Mouse (Mus musculus): ENCODE measurements around the gene Jmjd4.

Jmjd4 gene

DNA sequence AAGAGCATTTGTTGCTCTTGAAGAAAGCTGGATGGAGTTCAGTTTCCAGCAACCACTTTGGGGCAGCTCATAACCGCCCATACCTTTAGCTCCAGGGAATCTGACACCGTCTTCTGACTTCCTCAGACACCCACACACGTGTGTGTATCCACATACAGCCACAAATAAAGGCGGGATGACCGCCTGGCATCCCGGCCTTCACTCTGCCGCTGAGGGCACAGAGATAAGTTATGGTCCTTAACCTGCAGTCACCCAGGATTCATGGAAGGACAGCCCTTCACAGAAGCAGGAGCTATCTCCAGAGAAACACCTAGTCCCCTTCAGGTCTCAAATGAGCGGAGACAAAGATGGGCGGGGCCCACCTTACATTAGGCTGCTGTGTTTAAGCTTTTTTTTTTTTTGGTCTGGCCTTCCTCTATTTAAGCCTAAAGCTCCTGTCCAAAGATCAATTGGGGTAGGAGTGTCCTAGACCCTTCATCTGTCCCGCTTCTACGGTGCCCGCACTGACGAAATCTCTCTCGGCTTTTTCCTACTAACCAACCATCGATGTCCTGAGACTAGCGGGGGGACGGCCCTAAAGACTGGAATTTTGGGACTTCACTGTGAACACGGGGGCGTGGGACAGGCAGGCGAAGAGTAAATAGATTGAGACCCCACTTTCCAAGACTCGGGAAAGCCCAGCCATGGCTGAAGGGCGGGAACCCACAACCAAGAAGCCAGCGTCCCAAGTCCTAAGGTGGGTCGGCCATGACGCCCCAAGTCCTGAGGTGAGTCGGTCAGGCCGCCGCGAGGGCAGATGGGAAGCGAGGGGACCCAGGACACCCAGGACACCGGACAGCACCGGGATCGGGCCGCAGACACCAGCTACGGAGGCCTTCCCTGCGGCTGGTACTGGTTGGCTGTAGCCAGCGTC, 21.8 kb downstream of the Jmjd4 start:
- peak in 1 of 2 experiments; percentile 11 for DNase-seq

DNA sequence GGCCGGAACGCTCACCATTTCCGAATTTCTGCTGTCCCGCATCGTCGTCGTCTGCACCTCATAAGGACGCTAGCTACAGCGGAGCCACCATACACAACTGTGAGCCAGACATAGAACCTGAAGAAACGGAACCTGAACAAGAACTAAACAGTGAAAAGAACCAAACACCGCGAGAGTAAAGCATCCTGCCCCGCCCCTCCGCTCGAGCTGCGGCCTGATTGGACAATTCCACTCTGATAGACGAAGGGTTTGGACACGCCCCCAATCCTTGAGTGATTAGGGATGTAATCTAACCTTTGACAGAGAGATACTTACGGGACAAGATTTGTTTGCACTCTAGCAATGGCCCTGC, 22.5 kb downstream of the Jmjd4 start, which contains the start of gene Zfp867:
TSS of gene Zfp867 (minus strand) at position 149 of the 352 bp plus-strand sequence.
- DNase-seq, result peak; percentile 83 to 84

DNA sequence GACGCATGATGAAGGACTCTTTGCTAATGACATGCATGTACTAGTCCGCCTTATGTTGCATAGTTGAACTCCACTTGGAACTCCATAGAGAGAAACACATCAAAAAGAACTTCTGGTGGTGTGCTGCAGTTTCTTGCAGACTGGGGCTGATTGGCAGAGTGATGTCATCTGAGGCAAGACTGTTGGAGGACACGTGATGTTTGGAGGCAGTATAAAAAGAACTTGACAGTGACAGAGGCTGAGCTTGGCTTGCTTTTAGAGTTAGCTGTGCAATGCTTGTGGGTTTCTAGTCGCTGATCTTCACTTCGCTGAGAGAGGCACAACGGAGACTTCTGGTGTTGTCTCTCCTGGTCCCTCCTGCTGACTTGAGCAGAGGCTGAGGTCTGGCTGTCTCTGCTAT, 27.4 kb downstream of the Jmjd4 start:
- DNase-seq, result no peak

DNA sequence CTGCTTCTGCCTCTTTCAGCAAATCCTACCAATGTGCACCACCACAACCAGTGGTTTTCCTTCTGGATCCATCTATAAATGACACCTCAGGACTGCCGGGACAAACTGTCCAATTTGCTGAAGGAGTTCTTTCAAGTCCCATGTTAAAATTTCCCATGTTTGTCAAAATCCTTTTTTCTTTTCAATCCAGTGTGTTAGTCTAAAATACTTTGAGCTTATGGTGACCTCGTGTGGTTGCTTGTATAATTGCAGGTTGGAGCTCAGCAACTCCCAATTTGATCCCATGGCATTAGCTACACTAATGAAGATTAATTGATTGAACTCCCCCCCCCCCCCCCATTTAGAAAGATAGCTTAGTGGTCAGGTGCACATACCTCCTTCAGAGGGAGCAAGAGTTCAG, 33.4 kb downstream of the Jmjd4 start:
- peak in 1 of 2 experiments; percentile 23 for DNase-seq

DNA sequence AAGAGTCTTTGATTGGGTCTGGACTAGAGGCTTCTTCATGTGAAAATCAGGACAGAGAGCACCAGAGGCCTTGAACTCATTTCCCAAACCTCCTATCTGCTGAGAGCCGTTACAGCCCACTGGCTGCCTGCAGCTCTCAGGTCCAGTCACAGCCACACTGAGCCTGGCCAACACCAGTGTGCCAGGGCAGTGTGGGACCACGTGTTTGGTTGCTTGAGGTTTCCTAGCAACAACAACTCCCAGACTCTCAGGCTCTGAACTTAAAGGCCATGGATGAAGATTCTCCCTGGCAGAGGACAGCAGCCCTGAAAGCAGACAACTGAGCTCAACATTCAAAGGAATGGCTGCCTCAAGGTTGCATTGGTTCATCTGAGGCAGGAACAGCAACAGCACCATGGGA, 35.8 kb downstream of the Jmjd4 start:
- no peak for DNase-seq

DNA sequence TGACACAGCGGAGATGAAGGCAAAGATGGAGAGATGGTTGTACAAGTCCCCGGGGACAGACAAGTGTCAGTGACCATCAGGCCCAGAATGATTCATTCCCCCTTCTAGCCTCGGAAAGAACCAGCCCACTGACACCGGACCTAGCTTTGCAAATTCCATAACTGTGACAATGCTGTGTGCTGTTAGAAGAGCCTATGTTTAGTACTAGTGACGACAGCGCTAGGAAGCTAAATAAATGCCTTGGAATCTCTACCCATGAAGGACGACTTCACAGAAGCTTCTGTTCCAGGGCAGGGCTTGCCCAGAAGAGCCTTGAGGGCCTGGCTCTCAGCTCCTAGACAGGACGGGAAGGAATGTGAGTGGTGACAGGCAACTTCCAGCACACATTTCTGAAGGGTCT, 36.4 kb downstream of the Jmjd4 start:
- no peak for DNase-seq

DNA sequence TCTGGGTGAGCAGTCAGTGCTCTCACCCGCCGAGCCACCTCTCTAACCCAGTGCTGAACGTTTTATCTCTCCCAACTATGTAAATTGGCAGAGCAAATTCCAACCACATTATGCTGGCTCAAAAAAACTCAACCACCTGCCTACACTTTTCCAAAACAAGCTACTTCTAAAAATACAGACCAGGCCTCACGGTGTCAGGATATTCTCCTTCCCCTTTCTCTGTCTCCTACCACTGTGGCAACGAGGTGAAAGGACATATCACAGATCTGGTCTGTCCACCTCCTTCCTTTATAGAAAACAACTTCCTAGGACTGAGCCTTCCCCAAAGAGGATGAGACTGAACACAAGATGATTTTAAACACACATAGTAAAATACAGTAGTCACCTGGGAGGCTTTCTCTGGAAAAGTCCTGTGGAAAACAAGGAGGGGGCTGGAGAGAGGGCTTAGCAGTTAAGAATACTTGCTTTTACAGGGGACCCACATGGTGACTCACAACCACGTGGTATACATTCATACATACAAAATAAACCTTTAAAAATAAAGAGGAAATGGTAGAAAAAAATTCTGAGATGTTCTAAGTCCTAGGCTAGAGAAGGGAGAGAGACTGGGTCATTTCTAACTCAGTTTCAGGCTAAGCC, 46.9 kb downstream of the Jmjd4 start:
- no peak for DNase-seq

DNA sequence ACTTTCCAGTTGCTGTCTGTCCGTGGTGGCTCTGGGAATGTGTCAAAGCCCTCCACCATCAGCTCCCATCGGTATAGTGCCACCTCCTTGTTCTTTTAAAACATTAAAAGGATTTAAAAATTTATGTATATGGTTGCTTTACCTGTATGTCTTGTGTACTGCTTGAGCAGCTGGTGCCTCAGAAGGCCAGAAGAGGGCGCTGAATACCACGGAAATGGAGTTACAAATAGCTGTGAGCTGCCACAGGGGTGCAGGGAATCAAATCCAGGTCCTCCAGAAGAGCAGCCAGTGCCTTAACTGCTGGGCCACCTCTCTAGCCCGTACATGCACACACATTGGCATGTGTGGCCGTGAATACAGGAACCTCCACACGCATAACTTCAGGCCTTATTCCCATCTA, 47.9 kb downstream of the Jmjd4 start:
- DNase-seq, result no peak

DNA sequence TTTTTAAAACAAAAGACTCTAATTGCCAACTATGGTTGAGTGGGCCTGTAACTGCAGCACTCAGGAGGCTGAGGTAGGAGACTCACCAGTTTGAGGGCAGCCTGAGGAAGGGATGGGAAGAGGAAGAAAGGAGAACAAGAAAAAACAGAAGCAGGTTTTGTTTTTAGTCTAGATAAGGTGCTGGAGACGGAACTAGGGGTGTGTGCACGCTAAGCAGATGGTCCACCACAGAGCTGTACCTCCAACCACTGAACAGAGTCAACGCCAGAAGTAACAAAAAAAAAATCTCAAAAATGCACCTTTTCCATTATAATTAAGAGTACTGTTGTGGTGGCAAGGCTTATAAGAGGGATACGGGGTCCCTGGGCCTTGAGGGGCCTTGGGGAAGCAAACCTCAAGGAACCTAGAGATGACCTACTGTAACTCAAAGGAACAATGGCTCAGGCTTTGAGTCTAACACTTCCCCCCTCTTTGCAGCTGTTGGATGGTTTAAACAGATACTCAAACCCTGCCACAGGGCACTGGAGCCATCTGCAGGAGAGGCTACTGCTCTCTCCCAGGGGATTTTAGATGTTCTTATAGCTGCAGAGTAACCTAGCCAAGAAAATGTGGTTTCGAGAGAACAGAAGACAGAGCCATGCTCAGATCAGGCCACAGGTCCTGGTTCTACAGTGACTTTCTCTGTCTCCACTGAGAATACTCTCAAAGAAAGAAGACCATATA, 52.3 kb downstream of the Jmjd4 start:
- DNase-seq, result no peak

DNA sequence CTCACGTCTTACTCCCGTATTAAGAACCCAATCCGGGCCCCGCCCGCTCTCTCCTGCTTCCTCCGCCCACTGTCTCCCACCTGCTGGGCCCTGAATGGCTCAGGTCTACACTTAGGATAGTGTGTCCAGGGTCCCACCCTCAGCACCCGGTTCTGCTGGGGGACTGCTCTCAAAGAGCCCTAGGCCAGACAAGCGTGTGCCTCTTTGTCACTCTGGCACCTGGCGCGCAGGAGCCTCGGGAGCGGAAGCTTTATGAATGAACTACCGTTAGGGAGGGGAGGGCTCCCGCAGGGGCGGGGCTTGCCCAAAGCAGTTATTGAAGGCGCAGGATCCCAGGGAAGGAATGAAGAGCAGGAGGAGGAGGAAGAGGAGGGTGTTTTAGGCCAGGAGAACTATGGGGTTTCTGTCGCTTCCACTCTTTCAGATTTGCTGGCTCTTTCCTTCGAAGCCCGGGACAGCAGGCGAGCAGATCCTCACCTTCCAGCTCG, 55.5 kb downstream of the Jmjd4 start:
- DNase-seq, result peak; percentile 81 to 83

DNA sequence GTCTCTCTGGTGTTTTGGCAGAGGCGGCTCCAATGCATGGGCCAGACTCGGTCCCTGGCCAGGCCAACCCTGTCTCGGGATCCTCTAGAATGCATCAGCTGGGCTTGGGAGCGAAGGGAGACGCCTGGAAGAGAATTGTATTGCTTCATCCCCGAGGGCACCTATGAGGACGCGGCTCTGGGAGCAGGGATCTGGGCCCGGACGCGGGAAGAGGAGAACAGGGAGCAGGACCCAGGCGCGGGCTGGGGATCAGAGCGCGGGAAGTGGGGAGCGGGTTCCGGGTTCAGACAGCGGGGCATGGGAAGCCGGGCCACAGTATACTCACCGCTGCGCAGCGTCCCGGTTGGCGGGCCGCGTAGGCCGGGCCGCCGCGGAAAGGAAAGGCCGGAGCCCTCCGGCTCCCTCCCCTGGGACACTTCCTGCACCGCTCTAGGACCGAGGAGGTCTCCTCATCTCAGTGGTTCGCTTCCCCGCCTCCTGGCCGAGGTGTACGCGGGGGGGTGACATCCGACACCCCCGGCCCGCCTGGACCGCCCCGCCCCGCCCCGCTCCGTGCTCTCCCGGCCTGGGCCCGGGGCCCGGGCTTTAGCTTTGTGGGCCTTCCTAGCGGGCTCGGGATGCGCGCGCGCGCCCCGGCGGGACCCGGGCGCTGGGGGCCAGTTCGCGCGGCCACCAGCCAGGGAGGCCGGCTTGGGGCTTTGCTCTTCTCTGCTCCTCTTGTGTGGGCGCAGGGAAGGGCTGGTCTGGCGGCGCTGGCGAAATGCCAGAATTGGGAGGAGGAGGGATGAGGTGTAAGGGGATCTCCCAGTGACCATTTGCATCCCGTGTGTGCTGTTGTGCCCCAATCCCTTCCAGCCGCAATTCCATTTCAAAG, 56.2 kb downstream of the Jmjd4 start:
- DNase-seq, result peak; percentile 74 to 79

DNA sequence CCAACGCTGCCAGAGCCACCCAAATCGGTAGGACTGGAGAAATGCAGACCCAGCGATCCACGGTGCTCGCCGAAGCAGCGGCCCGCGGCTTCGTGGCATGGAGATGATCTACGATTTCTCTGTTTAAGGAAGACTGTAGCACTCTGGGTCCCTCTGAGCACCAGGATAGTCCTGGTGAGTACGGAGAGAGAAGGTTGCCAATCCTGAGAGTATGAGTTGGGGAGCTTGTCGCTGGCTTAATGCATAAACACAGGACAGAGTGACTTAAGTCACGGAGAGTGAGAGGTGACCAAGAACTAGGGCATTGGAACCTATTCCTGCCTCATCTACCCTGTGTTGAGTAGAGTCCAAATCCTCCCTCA, 56.8 kb downstream of the Jmjd4 start:
- no peak for DNase-seq
